Comparison of ENCODE assay signal across 18 mouse cellular contexts in the genomic region with DNA sequence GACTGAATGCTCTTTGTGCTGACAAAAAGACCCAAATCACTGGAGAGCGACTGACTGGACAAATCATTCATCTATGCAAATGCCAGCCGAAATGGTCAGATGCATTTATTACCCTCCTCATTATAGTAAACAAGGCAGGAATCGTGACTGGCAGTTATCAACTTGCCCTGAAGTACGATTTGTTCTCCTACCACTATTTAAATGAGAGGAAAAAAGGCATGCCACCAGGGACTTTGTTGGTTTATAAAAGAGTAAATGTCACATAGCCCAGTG. TPM values are rescaled to one million over a fixed set of nuclear protein-coding genes. Genes with fewer than 3 reads are reported as not detected.
DNase-seq lines count a peak whose midpoint lies in the region; ATAC-seq lines count a peak whose summit lies in the region.
"Had no signal": no experiment of that assay in that cellular context is flagged by ENCODE, and none has a peak within 500 bp of the region (broad histone marks: within the 10 kb centered on the region; RNA-seq: fewer than 3 reads in every experiment).

No protein-coding gene starts in this region.

- 12% methylated on average over 4 of the region's 4 CpGs for WGBS in forebrain, embryonic 12.5 days
- 28% methylated on average over 4 of the region's 4 CpGs for WGBS in hindbrain, embryonic 12.5 days
- 16% methylated on average over 4 of the region's 4 CpGs for WGBS in midbrain, embryonic 15.5 days

- H3K4me2 ChIP-seq in forebrain, embryonic 12.5 days, result 0 out of 2 replicates have a peak overlapping the region, but pooled peaks have one; percentile 15
- no peak overlapping the region for H3K4me2 ChIP-seq in hindbrain, embryonic 12.5 days (replicated peaks)
- no peak overlapping the region for H3K4me2 ChIP-seq in midbrain, embryonic 15.5 days
- H3K4me2 ChIP-seq: heart, embryonic 12.5 days had no signal

- H3K9ac ChIP-seq in forebrain, embryonic 12.5 days, result no peak overlapping the region
- H3K9ac ChIP-seq in hindbrain, embryonic 12.5 days, result no peak overlapping the region
- H3K9ac ChIP-seq in midbrain, embryonic 15.5 days, result no peak overlapping the region
- H3K9ac ChIP-seq: heart, embryonic 12.5 days; liver, embryonic 14.5 days had no signal

- ATAC-seq in forebrain, embryonic 12.5 days (ENCODE audit: low FRiP score), result peak; percentile 75
- ATAC-seq in hindbrain, embryonic 12.5 days (ENCODE audit: low FRiP score), result peak; percentile 70
- peak; percentile 62; the same call in 1 of the 2 replicates for ATAC-seq in midbrain, embryonic 15.5 days (replicated peaks)
- ATAC-seq: CD4-positive, CD25-positive, alpha-beta regulatory T cell, adult 4 months; inflammation-experienced regulatory T-cells, adult 6 months; Patski had no signal

- H3K9me3 ChIP-seq in forebrain, embryonic 12.5 days, result 0 out of 2 replicates have a peak, but pooled peaks cover 4% of the 10 kb centered on the region
- H3K9me3 ChIP-seq in hindbrain, embryonic 12.5 days (replicated peaks), result no peaks in the 10 kb centered on the region; the same call in 1 of the 2 replicates
- no peaks in the 10 kb centered on the region for H3K9me3 ChIP-seq in midbrain, embryonic 15.5 days
- H3K9me3 ChIP-seq: embryonic facial prominence, embryonic 10.5 days had no signal

- peak; percentile 13 for DNase-seq in embryo, embryonic 11 days
- no peak for DNase-seq in embryo, embryonic 9.5 days (ENCODE audit: extremely low spot score)
- DNase-seq in gastrocnemius, postnatal 4 days (ENCODE audit: low spot score in 2 of 2), result no peak
- no peak for DNase-seq in lung, postnatal 14 days
- DNase-seq: adrenal gland, adult 8-10 months; heart, adult 11 months; kidney, adult 8-10 months; kidney, postnatal 25 days; thymus, postnatal 14 days had no signal

- H3K4me3 ChIP-seq in forebrain, embryonic 12.5 days (replicated peaks), result no peak overlapping the region
- no peak overlapping the region for H3K4me3 ChIP-seq in hindbrain, embryonic 12.5 days
- no peak overlapping the region for H3K4me3 ChIP-seq in midbrain, embryonic 15.5 days
- H3K4me3 ChIP-seq: embryonic facial prominence, embryonic 10.5 days; heart, embryonic 12.5 days had no signal

- H3K27ac ChIP-seq in forebrain, embryonic 12.5 days, result no peak overlapping the region
- no peak overlapping the region for H3K27ac ChIP-seq in hindbrain, embryonic 12.5 days
- H3K27ac ChIP-seq in midbrain, embryonic 15.5 days, result no peak overlapping the region
- H3K27ac ChIP-seq: embryonic facial prominence, embryonic 10.5 days; liver, embryonic 14.5 days had no signal

- peaks cover 10% of the 10 kb centered on the region for H3K4me1 ChIP-seq in forebrain, embryonic 12.5 days
- peaks cover 3% of the 10 kb centered on the region; the same call in 1 of the 2 replicates for H3K4me1 ChIP-seq in hindbrain, embryonic 12.5 days
- peaks cover 6% of the 10 kb centered on the region; the same call in 1 of the 2 replicates for H3K4me1 ChIP-seq in midbrain, embryonic 15.5 days
- H3K4me1 ChIP-seq: embryonic facial prominence, embryonic 10.5 days; heart, embryonic 12.5 days had no signal

- H3K36me3 ChIP-seq in forebrain, embryonic 12.5 days (replicated peaks), result no peaks in the 10 kb centered on the region
- no peaks in the 10 kb centered on the region for H3K36me3 ChIP-seq in hindbrain, embryonic 12.5 days
- no peaks in the 10 kb centered on the region for H3K36me3 ChIP-seq in midbrain, embryonic 15.5 days (replicated peaks)
- H3K36me3 ChIP-seq: embryonic facial prominence, embryonic 10.5 days; heart, embryonic 12.5 days had no signal

- H3K27me3 ChIP-seq in forebrain, embryonic 12.5 days, result no peaks in the 10 kb centered on the region
- no peaks in the 10 kb centered on the region for H3K27me3 ChIP-seq in hindbrain, embryonic 12.5 days
- no peaks in the 10 kb centered on the region for H3K27me3 ChIP-seq in midbrain, embryonic 15.5 days (replicated peaks)
- H3K27me3 ChIP-seq: heart, embryonic 12.5 days had no signal

RNA-seq across cellular contexts. Expression of a gene that starts 55.5 kb away (rescaled TPM):
- 9.2 and 9.5 TPM in 2 replicates for polyA plus RNA-seq in forebrain, embryonic 12.5 days (2016; fragmentation: Nextera tagmentation; extraction: Ambion mirVana)
- polyA plus RNA-seq in hindbrain, embryonic 12.5 days (2016; fragmentation: Nextera tagmentation; extraction: Ambion mirVana), result 10.1 and 10.3 TPM in 2 replicates
- polyA plus RNA-seq in midbrain, embryonic 15.5 days (2015; fragmentation: Nextera tagmentation; extraction: Ambion mirVana), result 14.0 and 15.5 TPM in 2 replicates
- 10 to 100 TPM; 14.3 TPM for total RNA-seq in gastrocnemius, postnatal 4 days (2021)
